Mouse (Mus musculus) testis, adult 2 months (tissue): Measurements from ENCODE around the gene Tmem132e. TPM values are rescaled to one million over a fixed set of nuclear protein-coding genes. Genes with fewer than 3 reads are reported as not detected.
A peak's percentile ranks its signal among the peaks of the same experiment; 100 is the strongest.

Experiments used
- H3K27ac ChIP-seq: fragments of 200-500 bp; 2 replicates; pipeline ENCODE4 v1.5.1; 2012; ENCODE audit warnings: low read depth, low read length; ENCODE audit not compliant: control insufficient read depth, insufficient read depth
- H3K27me3 ChIP-seq: fragments of 200-500 bp; 2 replicates; pipeline ENCODE4 v1.6.1; 2012; ENCODE audit warnings: mild to moderate bottlenecking, low read length, moderate library complexity; ENCODE audit not compliant: control insufficient read depth, insufficient read depth
- H3K36me3 ChIP-seq: fragments of 200-500 bp; 2 replicates; pipeline ENCODE4 v1.6.1; 2012; ENCODE audit warnings: mild to moderate bottlenecking, low read length; ENCODE audit not compliant: control insufficient read depth, insufficient read depth
- H3K4me1 ChIP-seq: fragments of 200-500 bp; 2 replicates; pipeline ENCODE4 v1.6.1; 2012; ENCODE audit warnings: low read length; ENCODE audit not compliant: control insufficient read depth, insufficient read depth
- H3K4me3 ChIP-seq: fragments of 200-500 bp; 2 replicates; pipeline ENCODE4 v1.5.1; 2012; ENCODE audit warnings: low read depth, mild to moderate bottlenecking, low read length, moderate library complexity, mixed read lengths; ENCODE audit not compliant: control insufficient read depth
- CTCF ChIP-seq: fragments of 200-500 bp; IDR thresholded peaks from 2 replicates; pipeline ENCODE4 v1.5.1; 2012; ENCODE audit warnings: low read depth, mild to moderate bottlenecking, inconsistent platforms, low read length, moderate library complexity; ENCODE audit not compliant: control insufficient read depth, insufficient read depth, insufficient replicate concordance
- POLR2A ChIP-seq: fragments of 200-500 bp; IDR thresholded peaks from 2 replicates; pipeline ENCODE4 v1.6.1; 2012; ENCODE audit warnings: low read depth, mild to moderate bottlenecking, inconsistent platforms, low read length, moderate library complexity; ENCODE audit not compliant: control insufficient read depth
- polyA plus RNA-seq: library from polyadenylated mRNA; depleted of rRNA; stranded (reverse); fragments of >200 nt; gene quantifications from 2 replicates; pipeline ENCODE4 v1.2.3, GENCODE M21; 2012

Tmem132e gene
- polyA plus RNA-seq, 1 experiment = 0.54 TPM

DNA sequence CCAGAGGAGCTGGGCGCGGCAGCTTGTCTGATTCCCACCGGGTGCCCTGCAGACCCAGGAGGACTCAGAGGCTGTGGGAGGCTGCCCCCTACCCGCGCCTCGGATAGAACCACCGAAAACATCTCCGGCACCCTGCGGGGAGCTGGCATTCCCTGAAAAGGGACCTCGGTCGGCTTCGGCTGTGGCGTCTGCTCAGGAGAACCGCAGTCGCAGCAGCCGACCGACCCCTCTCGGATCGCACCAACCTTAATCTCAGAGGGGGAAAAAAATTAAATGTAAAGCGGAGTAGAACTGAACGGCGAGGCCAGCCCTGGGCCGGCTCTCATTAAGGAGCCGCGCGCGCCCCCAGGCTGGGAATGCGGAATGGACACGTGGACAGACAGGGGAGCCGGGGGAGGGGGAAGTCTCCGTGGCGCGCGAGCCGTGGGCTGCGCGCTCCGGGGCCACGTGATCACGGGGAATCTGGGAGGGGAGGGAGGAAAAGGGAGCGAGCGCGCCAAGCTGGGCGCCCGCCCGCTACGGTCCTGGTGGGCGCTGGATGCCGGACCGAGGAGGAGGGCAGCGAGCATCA lies 1.6 kb upstream of the Tmem132e start:
- H3K4me3 ChIP-seq = peak overlapping the region; percentile 54
- H3K4me1 ChIP-seq = peaks cover 36% of the 10 kb centered on the region
- TF ChIP-seq CTCF (no peak), POLR2A (no peak)
- peaks cover 5% of the 10 kb centered on the region; the same call in 1 of the 2 replicates for H3K27me3 ChIP-seq
- no peak overlapping the region for H3K27ac ChIP-seq
- H3K36me3 ChIP-seq = no peaks in the 10 kb centered on the region

DNA sequence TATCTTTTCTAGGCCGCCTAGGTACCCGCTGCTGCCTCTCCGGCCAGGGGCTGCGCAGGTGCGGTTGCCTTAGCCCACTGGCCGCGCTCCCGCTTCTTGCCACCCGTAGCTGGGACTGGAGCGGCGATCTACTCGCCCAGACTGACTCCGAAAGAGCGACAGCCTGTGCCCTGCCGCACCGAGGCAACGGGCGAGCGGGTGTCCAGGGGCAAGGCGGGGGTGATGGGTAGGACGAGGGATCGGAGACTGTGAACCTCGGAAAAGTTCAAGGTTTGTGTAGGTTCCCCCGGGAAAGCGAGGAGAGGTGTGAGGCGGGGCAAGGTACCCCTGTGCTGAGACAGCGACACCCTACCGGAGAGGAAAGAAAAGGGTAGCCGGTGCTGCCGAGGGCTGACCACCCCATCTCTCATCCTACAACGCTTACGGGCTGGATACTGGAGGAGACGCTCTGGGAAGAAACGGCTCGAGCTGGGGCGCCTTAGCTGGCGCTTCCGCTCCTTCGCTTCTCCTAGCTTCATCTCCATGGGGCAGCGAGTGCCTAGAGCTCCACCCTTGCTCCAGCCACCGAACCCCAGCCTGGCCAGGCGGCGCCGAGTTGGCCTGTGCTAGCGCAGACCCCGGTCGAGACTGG lies 874 bp upstream of the Tmem132e start:
- TF ChIP-seq POLR2A (no peak), CTCF (no peak)
- H3K4me1 ChIP-seq = peaks cover 36% of the 10 kb centered on the region
- peak overlapping the region; percentile 54 for H3K4me3 ChIP-seq
- peaks cover 5% of the 10 kb centered on the region; the same call in 1 of the 2 replicates for H3K27me3 ChIP-seq
- no peaks in the 10 kb centered on the region for H3K36me3 ChIP-seq
- no peak overlapping the region for H3K27ac ChIP-seq

DNA sequence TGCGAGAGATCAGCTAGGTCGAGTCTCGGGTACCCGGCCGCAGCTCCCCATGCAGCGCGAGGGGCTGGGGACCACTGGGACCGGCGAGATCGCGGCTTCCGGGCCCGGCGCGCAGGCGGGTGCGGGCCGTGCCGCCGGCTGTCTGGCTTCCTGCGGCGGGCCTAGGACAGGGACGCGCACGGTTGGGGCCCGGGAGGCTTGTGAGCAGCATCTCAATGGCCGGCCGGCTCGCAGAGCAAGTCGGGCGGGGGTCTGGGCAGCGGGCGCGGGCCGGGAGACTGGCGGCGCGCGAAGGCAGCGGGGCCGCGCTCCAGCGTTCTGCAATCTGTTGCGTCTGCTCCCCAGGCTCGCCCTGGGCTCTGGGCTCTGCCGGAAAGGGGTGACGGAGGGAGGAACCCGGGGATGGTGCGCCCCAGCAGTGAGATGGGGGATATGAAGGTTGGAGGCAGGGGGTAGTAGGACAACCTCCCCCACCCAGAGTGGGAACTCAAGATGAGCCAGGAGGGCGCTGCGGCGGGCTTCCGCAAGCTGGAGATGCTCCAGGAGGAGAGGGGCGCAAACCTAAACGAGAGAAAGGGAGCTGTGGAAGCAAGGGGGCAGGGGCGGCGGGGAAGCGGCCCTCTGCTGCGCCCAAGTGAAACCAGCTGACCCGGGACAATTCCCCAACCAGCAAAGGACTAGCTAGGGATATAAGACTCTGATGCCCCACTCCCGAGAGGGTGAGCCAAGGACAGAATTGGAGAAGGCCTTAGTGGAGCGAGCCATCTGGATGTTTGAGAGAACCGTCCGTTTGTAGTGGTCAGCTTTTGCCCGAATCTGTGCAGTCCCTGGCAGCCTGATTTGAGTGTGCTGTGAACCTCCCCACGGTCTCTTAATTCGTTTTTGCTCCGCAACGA lies 944 bp downstream of the Tmem132e start:
- Histone ChIP-seq H3K4me1 (peaks cover 36% of the 10 kb centered on the region), H3K27me3 (peaks cover 5% of the 10 kb centered on the region; the same call in 1 of the 2 replicates), H3K36me3 (no peaks in the 10 kb centered on the region), H3K4me3 (peak overlapping the region; percentile 73), H3K27ac (no peak overlapping the region)
- TF ChIP-seq CTCF = no peak
- TF ChIP-seq POLR2A = no peak

GRCm38 (mm10) chr11:82392341-82392740 lies 3.6 kb downstream of the Tmem132e start:
- no peak for TF ChIP-seq POLR2A
- TF ChIP-seq CTCF = no peak
- Histone ChIP-seq H3K4me1 (peaks cover 28% of the 10 kb centered on the region), H3K36me3 (no peaks in the 10 kb centered on the region), H3K27me3 (peaks cover 5% of the 10 kb centered on the region; the same call in 1 of the 2 replicates), H3K27ac (no peak overlapping the region), H3K4me3 (no peak overlapping the region)

DNA sequence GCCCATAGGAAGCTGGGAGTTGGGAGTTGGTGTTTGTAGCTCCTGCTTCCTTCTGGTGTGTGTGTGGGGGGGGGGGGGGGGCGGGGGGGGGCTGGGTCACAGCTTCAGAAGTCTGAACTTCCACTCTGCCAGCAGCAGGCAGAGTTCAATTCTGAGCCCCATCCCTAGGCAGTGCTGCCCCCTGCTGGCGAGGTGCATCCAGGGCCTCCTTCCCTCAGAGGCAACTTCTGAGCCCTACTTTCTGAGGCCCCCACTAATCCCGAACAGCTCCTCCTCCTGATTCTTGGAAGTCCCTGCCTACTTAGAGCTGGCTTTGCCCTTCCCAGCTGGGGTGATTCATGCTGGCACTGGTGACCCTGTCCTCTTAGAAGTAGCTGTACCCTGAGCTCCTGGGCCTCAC lies 10.9 kb downstream of the Tmem132e start:
- Histone ChIP-seq H3K4me3 (no peak overlapping the region), H3K36me3 (no peaks in the 10 kb centered on the region), H3K27ac (no peak overlapping the region), H3K4me1 (no peaks in the 10 kb centered on the region), H3K27me3 (no peaks in the 10 kb centered on the region)
- TF ChIP-seq POLR2A (no peak), CTCF (peak; percentile 84; the same call in 1 of the 2 replicates)

DNA sequence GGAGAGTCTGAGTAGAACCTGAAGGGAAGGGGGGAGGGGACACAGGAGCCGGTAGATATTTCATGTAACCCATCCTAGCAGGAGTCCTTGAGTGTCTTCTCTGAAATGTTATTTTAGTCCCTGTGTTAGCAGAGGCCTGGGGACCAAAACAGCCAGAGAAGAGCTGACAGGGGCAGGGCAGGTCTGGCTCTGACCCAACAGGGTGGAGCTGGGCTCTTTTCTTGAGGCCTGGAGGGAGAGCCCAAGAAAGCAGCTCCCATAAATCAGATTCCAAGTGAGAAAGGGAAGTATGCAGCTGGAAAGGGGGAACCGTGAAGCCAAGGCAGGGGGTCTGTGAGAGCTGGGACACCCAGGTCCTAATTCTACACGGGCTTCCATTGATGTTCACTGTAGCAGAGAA lies 16.9 kb downstream of the Tmem132e start:
- H3K36me3 ChIP-seq = no peaks in the 10 kb centered on the region
- no peak overlapping the region for H3K27ac ChIP-seq
- H3K27me3 ChIP-seq = no peaks in the 10 kb centered on the region
- no peak overlapping the region for H3K4me3 ChIP-seq
- TF ChIP-seq CTCF (no peak), POLR2A (no peak)
- no peaks in the 10 kb centered on the region for H3K4me1 ChIP-seq

GRCm38 (mm10) chr11:82406358-82407221 lies 17.9 kb downstream of the Tmem132e start:
- TF ChIP-seq CTCF (no peak), POLR2A (no peak)
- Histone ChIP-seq H3K27ac (no peak overlapping the region), H3K4me1 (no peaks in the 10 kb centered on the region), H3K4me3 (no peak overlapping the region), H3K27me3 (no peaks in the 10 kb centered on the region), H3K36me3 (no peaks in the 10 kb centered on the region)
